Mouse (Mus musculus): ENCODE results near the gene Haus2.

DNA sequence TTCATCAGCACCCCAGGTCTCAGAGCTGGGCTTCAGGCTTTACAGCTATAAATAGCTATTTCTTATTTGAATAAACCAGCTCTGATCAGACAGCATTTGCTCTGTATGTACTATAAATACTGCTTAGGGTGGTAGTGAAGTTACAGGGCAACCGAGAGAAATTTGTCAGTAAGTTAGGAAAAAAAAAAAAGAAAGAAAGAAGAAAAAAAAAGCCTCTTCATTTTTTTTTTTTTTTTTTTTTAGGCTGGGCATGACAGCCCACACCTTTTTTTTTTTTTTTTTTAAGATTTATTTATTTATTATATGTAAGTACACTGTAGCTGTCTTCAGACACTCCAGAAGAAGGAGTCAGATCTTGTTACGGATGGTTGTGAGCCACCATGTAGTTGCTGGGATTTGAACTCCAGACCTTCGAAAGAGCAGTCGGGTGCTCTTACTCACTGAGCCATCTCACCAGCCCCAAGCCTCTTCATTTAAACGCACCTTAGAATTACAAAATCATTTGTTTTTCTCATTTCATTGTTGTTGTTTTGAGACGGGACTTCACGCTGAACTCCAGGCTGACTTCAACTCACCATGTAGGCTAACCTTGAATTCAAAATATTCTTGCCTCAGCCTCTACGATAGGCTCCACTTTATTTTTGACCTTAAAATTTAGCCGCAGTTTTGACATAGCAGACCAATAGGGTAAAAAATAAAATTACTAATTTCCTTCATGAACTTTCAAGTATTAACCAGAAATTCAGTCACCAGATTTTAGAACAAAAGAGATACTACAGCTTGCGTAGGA lies 19.1 kb downstream of the Haus2 start:
- TF ChIP-seq POLR2A (IDR thresholded peaks at IDR 0.05; ENCODE audit: control insufficient read depth, low read depth, low read length) (no peak), CTCF (IDR thresholded peaks at IDR 0.05; ENCODE audit: control insufficient read depth, insufficient read depth, insufficient replicate concordance, low read depth, low read length) (no peak)

Data from testis, adult 2 months (tissue).